Mouse (Mus musculus): ENCODE data around the gene Itgb4. TPM values are rescaled to one million over a fixed set of nuclear protein-coding genes. Genes with fewer than 3 reads are reported as not detected.
A peak's percentile ranks its signal among the peaks of the same experiment; 100 is the strongest.

Gene Itgb4
- polyA plus RNA-seq, 1 experiment, result 0.01 TPM

- Histone ChIP-seq H3K9me3 (ENCODE audit: control insufficient read depth, low read length) (no peaks in the 10 kb centered on the region), H3K4me1 (ENCODE audit: control insufficient read depth) (peaks cover 21% of the 10 kb centered on the region), H3K36me3 (ENCODE audit: control insufficient read depth) (peaks cover 70% of the 10 kb centered on the region), H3K4me3 (replicated peaks) (no peak overlapping the region), H3K27me3 (ENCODE audit: control insufficient read depth) (no peaks in the 10 kb centered on the region; the same call in 1 of the 2 replicates)
- TF ChIP-seq TAL1 (IDR thresholded peaks at IDR 0.05; ENCODE audit: low read length), result no peak
- TF ChIP-seq GATA1 (IDR thresholded peaks at IDR 0.05; ENCODE audit: low read length), result no peak
Observed at GRCm38 (mm10) chr11:115964977-115965604, 9.4 kb upstream of the Itgb4 start.

DNA sequence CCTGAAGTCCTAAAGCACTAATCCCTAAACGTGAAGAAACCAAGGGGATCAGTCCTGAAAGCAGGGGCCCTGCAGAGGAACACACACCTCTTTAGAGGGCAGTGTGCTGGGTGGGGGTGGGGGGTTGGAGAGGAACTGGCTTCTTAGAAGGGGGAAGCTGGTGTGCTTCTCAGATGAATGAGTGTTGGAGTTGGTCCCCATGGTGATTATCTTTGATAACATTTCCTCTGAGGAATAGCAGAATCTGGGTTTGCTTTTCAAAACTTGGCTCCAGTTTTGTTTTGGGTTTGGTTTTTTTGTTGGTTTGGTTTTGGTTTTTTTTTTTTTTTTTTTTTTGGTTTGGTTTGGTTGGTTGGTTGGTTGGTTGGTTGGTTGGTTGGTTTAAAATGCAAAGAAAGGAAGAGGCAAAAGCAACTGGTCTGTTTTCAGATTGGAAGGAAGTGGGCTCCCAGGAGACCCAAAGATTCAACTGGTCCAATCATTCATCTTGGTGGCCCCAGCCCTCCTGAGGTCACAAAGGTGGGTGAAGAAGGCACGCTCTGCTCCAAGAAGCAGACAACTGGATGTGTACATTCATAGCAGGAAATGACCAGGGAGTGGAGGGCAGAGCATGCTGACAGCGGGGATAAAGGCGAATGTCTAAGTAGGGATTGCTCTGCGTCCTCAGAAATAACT, 5.6 kb upstream of the Itgb4 start:
- peaks cover 16% of the 10 kb centered on the region for H3K4me1 ChIP-seq (ENCODE audit: control insufficient read depth)
- TF ChIP-seq TAL1 (IDR thresholded peaks at IDR 0.05; ENCODE audit: low read length) (no peak), GATA1 (IDR thresholded peaks at IDR 0.05; ENCODE audit: low read length) (no peak)
- no peaks in the 10 kb centered on the region for H3K9me3 ChIP-seq (ENCODE audit: control insufficient read depth, low read length)
- peaks cover 15% of the 10 kb centered on the region for H3K27me3 ChIP-seq (ENCODE audit: control insufficient read depth)
- H3K36me3 ChIP-seq (ENCODE audit: control insufficient read depth), result peaks cover 32% of the 10 kb centered on the region
- H3K4me3 ChIP-seq (replicated peaks), result no peak overlapping the region

DNA sequence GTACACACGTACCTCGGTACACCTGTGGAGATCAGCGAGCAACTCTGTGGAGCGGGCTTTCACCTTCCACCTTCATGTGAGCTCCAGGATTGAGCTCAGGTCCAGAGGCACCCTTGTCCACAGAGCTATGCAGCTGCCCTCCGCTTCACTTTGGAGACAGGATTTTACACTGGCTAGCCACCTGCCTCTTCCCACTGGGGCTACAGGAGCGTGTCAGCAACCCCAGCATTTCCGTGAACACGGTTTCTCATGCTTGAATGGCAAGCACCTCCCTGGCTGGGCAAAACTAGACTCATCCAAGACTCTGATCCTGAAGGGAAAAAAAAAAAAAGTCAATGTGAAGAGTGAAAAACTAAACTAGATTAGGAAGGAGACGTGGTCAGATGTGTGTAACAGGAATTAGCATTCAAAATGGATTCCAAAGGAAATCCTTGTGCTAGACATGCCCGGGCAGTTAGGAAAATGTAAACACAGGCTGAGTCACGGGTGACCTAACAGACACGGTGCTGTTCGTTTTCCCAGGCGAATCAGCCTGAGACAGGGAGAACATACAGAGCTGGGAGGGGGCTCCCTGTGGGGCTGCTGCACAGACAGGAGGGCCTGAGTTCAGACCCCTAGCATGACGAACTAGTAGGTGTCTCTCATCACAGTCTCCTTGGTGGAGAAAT, 4.4 kb upstream of the Itgb4 start:
- peaks cover 3% of the 10 kb centered on the region for H3K4me1 ChIP-seq (ENCODE audit: control insufficient read depth)
- H3K27me3 ChIP-seq (ENCODE audit: control insufficient read depth), result peaks cover 28% of the 10 kb centered on the region
- TF ChIP-seq TAL1 (IDR thresholded peaks at IDR 0.05; ENCODE audit: low read length) (no peak), GATA1 (IDR thresholded peaks at IDR 0.05; ENCODE audit: low read length) (no peak)
- no peak overlapping the region for H3K4me3 ChIP-seq (replicated peaks)
- H3K36me3 ChIP-seq (ENCODE audit: control insufficient read depth), result peaks cover 19% of the 10 kb centered on the region
- H3K9me3 ChIP-seq (ENCODE audit: control insufficient read depth, low read length), result no peaks in the 10 kb centered on the region

DNA sequence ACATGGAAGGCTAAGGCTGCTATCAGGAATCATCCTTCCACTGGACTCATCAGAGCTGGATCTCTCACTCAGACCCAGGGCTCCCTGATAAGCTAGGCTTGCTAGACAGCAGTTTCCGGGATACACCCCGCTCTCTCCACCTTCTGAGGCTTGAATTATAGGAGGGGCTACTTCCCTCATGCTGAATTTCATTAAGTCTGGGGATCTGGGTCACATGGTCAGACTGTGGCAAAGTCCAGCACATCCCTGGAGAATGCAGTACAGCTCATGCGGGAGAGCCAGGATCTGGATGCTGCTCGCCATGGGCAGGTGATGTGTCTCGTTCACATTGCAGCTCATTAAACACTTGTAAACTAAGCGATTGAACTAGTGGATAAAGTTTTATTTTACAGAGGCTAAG, 3.5 kb upstream of the Itgb4 start:
- Histone ChIP-seq H3K9me3 (ENCODE audit: control insufficient read depth, low read length) (no peaks in the 10 kb centered on the region), H3K4me1 (ENCODE audit: control insufficient read depth) (no peaks in the 10 kb centered on the region; the same call in 1 of the 2 replicates), H3K4me3 (replicated peaks) (no peak overlapping the region), H3K36me3 (ENCODE audit: control insufficient read depth) (peaks cover 11% of the 10 kb centered on the region), H3K27me3 (ENCODE audit: control insufficient read depth) (peaks cover 37% of the 10 kb centered on the region)
- TF ChIP-seq TAL1 (IDR thresholded peaks at IDR 0.05; ENCODE audit: low read length), result no peak

DNA sequence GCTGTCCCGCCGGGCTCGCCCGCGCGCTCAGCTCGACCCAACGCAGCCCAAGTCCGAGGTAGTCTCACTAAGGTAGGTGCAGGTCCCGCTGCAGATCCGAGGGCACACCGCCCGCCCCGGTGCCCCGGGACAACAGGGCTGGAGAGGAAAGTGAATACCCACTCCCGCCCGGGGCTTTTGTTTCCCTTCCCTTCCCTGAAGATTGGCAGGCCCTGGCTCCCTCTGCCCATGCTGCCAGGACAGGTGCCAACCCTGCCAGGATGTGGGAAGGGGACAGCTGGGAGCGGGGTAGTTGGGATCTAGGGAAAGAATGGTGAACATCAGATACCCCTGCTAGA, 543 bp downstream of the Itgb4 start:
- Histone ChIP-seq H3K36me3 (ENCODE audit: control insufficient read depth) (no peaks in the 10 kb centered on the region), H3K27me3 (ENCODE audit: control insufficient read depth) (peaks cover 63% of the 10 kb centered on the region), H3K4me3 (replicated peaks) (no peak overlapping the region), H3K4me1 (ENCODE audit: control insufficient read depth) (peaks cover 4% of the 10 kb centered on the region; the same call in 1 of the 2 replicates), H3K9me3 (ENCODE audit: control insufficient read depth, low read length) (no peaks in the 10 kb centered on the region)
- TF ChIP-seq TAL1 (IDR thresholded peaks at IDR 0.05; ENCODE audit: low read length), result no peak
- TF ChIP-seq GATA1 (IDR thresholded peaks at IDR 0.05; ENCODE audit: low read length), result no peak

- TF ChIP-seq TAL1 (IDR thresholded peaks at IDR 0.05; ENCODE audit: low read length), result no peak
- TF ChIP-seq GATA1 (IDR thresholded peaks at IDR 0.05; ENCODE audit: low read length), result no peak
- Histone ChIP-seq H3K4me3 (replicated peaks) (no peak overlapping the region), H3K4me1 (ENCODE audit: control insufficient read depth) (peaks cover 4% of the 10 kb centered on the region; the same call in 1 of the 2 replicates), H3K27me3 (ENCODE audit: control insufficient read depth) (peaks cover 65% of the 10 kb centered on the region), H3K9me3 (ENCODE audit: control insufficient read depth, low read length) (no peaks in the 10 kb centered on the region), H3K36me3 (ENCODE audit: control insufficient read depth) (no peaks in the 10 kb centered on the region)
Observed at GRCm38 (mm10) chr11:115975544-115975943, 1.0 kb downstream of the Itgb4 start.

GRCm38 (mm10) chr11:115982472-115982871, 8.0 kb downstream of the Itgb4 start:
- Histone ChIP-seq H3K4me3 (replicated peaks) (no peak overlapping the region), H3K36me3 (ENCODE audit: control insufficient read depth) (no peaks in the 10 kb centered on the region), H3K27me3 (ENCODE audit: control insufficient read depth) (peaks cover 23% of the 10 kb centered on the region), H3K9me3 (ENCODE audit: control insufficient read depth, low read length) (no peaks in the 10 kb centered on the region), H3K4me1 (ENCODE audit: control insufficient read depth) (no peaks in the 10 kb centered on the region)
- TF ChIP-seq GATA1 (IDR thresholded peaks at IDR 0.05; ENCODE audit: low read length) (no peak), TAL1 (IDR thresholded peaks at IDR 0.05; ENCODE audit: low read length) (no peak)

- Histone ChIP-seq H3K4me3 (replicated peaks) (no peak overlapping the region), H3K9me3 (ENCODE audit: control insufficient read depth, low read length) (no peaks in the 10 kb centered on the region), H3K4me1 (ENCODE audit: control insufficient read depth) (no peaks in the 10 kb centered on the region), H3K27me3 (ENCODE audit: control insufficient read depth) (peaks cover 16% of the 10 kb centered on the region), H3K36me3 (ENCODE audit: control insufficient read depth) (no peaks in the 10 kb centered on the region)
- TF ChIP-seq GATA1 (IDR thresholded peaks at IDR 0.05; ENCODE audit: low read length), result no peak
- no peak for TF ChIP-seq TAL1 (IDR thresholded peaks at IDR 0.05; ENCODE audit: low read length)
Observed at GRCm38 (mm10) chr11:115983291-115983690, 8.8 kb downstream of the Itgb4 start.

GRCm38 (mm10) chr11:115989686-115990085, 15.2 kb downstream of the Itgb4 start:
- Histone ChIP-seq H3K4me1 (ENCODE audit: control insufficient read depth) (peaks cover 12% of the 10 kb centered on the region), H3K36me3 (ENCODE audit: control insufficient read depth) (no peaks in the 10 kb centered on the region), H3K9me3 (ENCODE audit: control insufficient read depth, low read length) (no peaks in the 10 kb centered on the region), H3K27me3 (ENCODE audit: control insufficient read depth) (peaks cover 23% of the 10 kb centered on the region), H3K4me3 (replicated peaks) (peak overlapping the region; percentile 40)
- TF ChIP-seq GATA1 (IDR thresholded peaks at IDR 0.05; ENCODE audit: low read length) (no peak), TAL1 (IDR thresholded peaks at IDR 0.05; ENCODE audit: low read length) (no peak)

Data from erythroblast, embryonic 14.5 days (primary cell).